Comparison of ENCODE assay signal across 8 mouse cellular contexts in genomic region chr9:27203134-27203533, GRCm38 (mm10). TPM values are rescaled to one million over a fixed set of nuclear protein-coding genes. Genes with fewer than 3 reads are reported as not detected.
DNase-seq lines count a peak whose midpoint lies in the region; ATAC-seq and TF ChIP-seq lines count a peak whose summit lies in the region.

No protein-coding gene starts in this region.

- no peak for TF ChIP-seq POLR2A in limb, embryonic 14.5 days (IDR thresholded peaks at IDR 0.05; ENCODE audit: borderline replicate concordance, extremely low read depth, insufficient read depth, insufficient read length)

- ATAC-seq in forebrain, embryonic 12.5 days (ENCODE audit: low FRiP score), result peak; percentile 99
- peak; percentile 91 for ATAC-seq in kidney, embryonic 14.5 days (ENCODE audit: low FRiP score, low TSS enrichment)
- ATAC-seq in limb, embryonic 14.5 days (ENCODE audit: low FRiP score, low read depth), result peak; percentile 37; the same call in 1 of the 2 replicates
- peak; percentile 68; the same call in 1 of the 2 replicates for ATAC-seq in stomach, embryonic 15.5 days (ENCODE audit: insufficient read depth, low FRiP score, low read depth)

- H3K4me1 ChIP-seq in forebrain, embryonic 12.5 days, result peaks cover 27% of the 10 kb centered on the region
- no peaks in the 10 kb centered on the region for H3K4me1 ChIP-seq in kidney, embryonic 14.5 days (ENCODE audit: control insufficient read depth, insufficient read depth, low read length)
- no peaks in the 10 kb centered on the region for H3K4me1 ChIP-seq in limb, embryonic 14.5 days (ENCODE audit: control insufficient read depth, insufficient read depth, low read length)
- H3K4me1 ChIP-seq in stomach, embryonic 15.5 days, result peaks cover 4% of the 10 kb centered on the region; the same call in 1 of the 2 replicates

- peak overlapping the region; percentile 75 for H3K27ac ChIP-seq in forebrain, embryonic 12.5 days
- H3K27ac ChIP-seq in kidney, embryonic 14.5 days (ENCODE audit: low read depth, low read length), result no peak overlapping the region
- no peak overlapping the region for H3K27ac ChIP-seq in limb, embryonic 14.5 days (replicated peaks; ENCODE audit: low read depth, low read length)
- H3K27ac ChIP-seq in stomach, embryonic 15.5 days, result no peak overlapping the region

- H3K9me3 ChIP-seq in forebrain, embryonic 12.5 days, result no peaks in the 10 kb centered on the region
- H3K9me3 ChIP-seq in kidney, embryonic 14.5 days (ENCODE audit: control insufficient read depth, low read length), result no peaks in the 10 kb centered on the region
- H3K9me3 ChIP-seq in limb, embryonic 14.5 days (ENCODE audit: control insufficient read depth, low read length), result no peaks in the 10 kb centered on the region
- no peaks in the 10 kb centered on the region for H3K9me3 ChIP-seq in stomach, embryonic 15.5 days

- 0% methylated on average over 2 of the region's 2 CpGs for WGBS in forebrain, embryonic 12.5 days
- 13% methylated on average over 2 of the region's 2 CpGs for WGBS in kidney, embryonic 14.5 days
- WGBS in limb, embryonic 14.5 days, result 0% methylated on average over 2 of the region's 2 CpGs
- WGBS in stomach, embryonic 15.5 days, result 17% methylated on average over 2 of the region's 2 CpGs

- peaks cover 51% of the 10 kb centered on the region for H3K27me3 ChIP-seq in forebrain, embryonic 12.5 days
- H3K27me3 ChIP-seq in kidney, embryonic 14.5 days (ENCODE audit: control insufficient read depth, insufficient read depth, low read length), result no peaks in the 10 kb centered on the region
- no peaks in the 10 kb centered on the region for H3K27me3 ChIP-seq in limb, embryonic 14.5 days (ENCODE audit: control insufficient read depth, insufficient read depth, low read length)
- H3K27me3 ChIP-seq in stomach, embryonic 15.5 days (replicated peaks), result no peaks in the 10 kb centered on the region

- no peak overlapping the region for H3K9ac ChIP-seq in forebrain, embryonic 12.5 days
- no peak overlapping the region for H3K9ac ChIP-seq in kidney, embryonic 14.5 days (ENCODE audit: low read depth, low read length)
- H3K9ac ChIP-seq in limb, embryonic 14.5 days (ENCODE audit: low read depth, low read length, severe bottlenecking), result no peak overlapping the region
- H3K9ac ChIP-seq in stomach, embryonic 15.5 days, result no peak overlapping the region

- DNase-seq in cerebellum, postnatal 4 days (ENCODE audit: low spot score in 2 of 2), result peak; percentile 31 to 54
- DNase-seq in cerebellum, adult 9-10 months, result no peak
- DNase-seq in limb, embryonic 14.5 days (ENCODE audit: low spot score), result peak; percentile 25
- no peak for DNase-seq in heart, postnatal 4 days
- DNase-seq in ovary, postnatal 10 days (ENCODE audit: low spot score), result no peak

- H3K36me3 ChIP-seq in forebrain, embryonic 12.5 days (replicated peaks), result no peaks in the 10 kb centered on the region
- H3K36me3 ChIP-seq in kidney, embryonic 14.5 days (ENCODE audit: control insufficient read depth, insufficient read depth, low read length), result no peaks in the 10 kb centered on the region
- H3K36me3 ChIP-seq in limb, embryonic 14.5 days (ENCODE audit: control insufficient read depth, insufficient read depth, low read length), result no peaks in the 10 kb centered on the region
- H3K36me3 ChIP-seq in stomach, embryonic 15.5 days, result no peaks in the 10 kb centered on the region

- H3K4me3 ChIP-seq in forebrain, embryonic 12.5 days (replicated peaks), result no peak overlapping the region
- no peak overlapping the region for H3K4me3 ChIP-seq in kidney, embryonic 14.5 days (ENCODE audit: low read length)
- H3K4me3 ChIP-seq in limb, embryonic 14.5 days (replicated peaks; ENCODE audit: low read length), result no peak overlapping the region
- H3K4me3 ChIP-seq in stomach, embryonic 15.5 days (replicated peaks), result no peak overlapping the region

- H3K4me2 ChIP-seq in forebrain, embryonic 12.5 days, result peak overlapping the region; percentile 30; the same call in 1 of the 2 replicates
- H3K4me2 ChIP-seq in kidney, embryonic 14.5 days (replicated peaks; ENCODE audit: low read depth, low read length), result no peak overlapping the region
- no peak overlapping the region for H3K4me2 ChIP-seq in limb, embryonic 14.5 days (replicated peaks; ENCODE audit: low read depth, low read length, severe bottlenecking)
- H3K4me2 ChIP-seq in stomach, embryonic 15.5 days, result no peak overlapping the region

RNA-seq across cellular contexts. Expression of gene Jam3, which starts 47.9 kb away (rescaled TPM):
- 146 and 155 TPM in 2 replicates for polyA plus RNA-seq in forebrain, embryonic 12.5 days (2016; fragmentation: Nextera tagmentation; extraction: Ambion mirVana)
- 75.1 and 78.3 TPM in 2 replicates for polyA plus RNA-seq in kidney, embryonic 14.5 days (2014; fragmentation: Nextera tagmentation; extraction: Ambion mirVana)
- polyA plus RNA-seq in limb, embryonic 14.5 days (2012; rRNA removed), result 100 and 103 TPM in 2 replicates
- polyA plus RNA-seq in limb, embryonic 14.5 days (2014; fragmentation: Nextera tagmentation; extraction: Ambion mirVana), result 110 and 112 TPM in 2 replicates
- polyA plus RNA-seq in stomach, embryonic 15.5 days (2015; fragmentation: Nextera tagmentation; extraction: Ambion mirVana), result 54.8 and 56.9 TPM in 2 replicates
- total RNA-seq in heart, postnatal 4 days (2021), result 10 to 100 TPM; 17.3 to 22.5 TPM

Comparison
In these comparisons a context has a peak if more than half of its experiments do, and no peak if none do; other contexts are left out.
1. DNase-seq: peak in cerebellum, postnatal 4 days (2 of 2) and limb, embryonic 14.5 days (single experiment); none in cerebellum, adult 9-10 months (single experiment), heart, postnatal 4 days (single experiment) and ovary, postnatal 10 days (single experiment).
2. ATAC-seq: peak in every context shown above with its lines; median percentile 99 in forebrain, embryonic 12.5 days; 91 in kidney, embryonic 14.5 days; 68 in stomach, embryonic 15.5 days; 37 in limb, embryonic 14.5 days.